Mouse (Mus musculus) midbrain, postnatal 0 days (tissue): ENCODE measurements around the gene Phf19. TPM values are rescaled to one million over a fixed set of nuclear protein-coding genes. Genes with fewer than 3 reads are reported as not detected.

Source experiments
- ATAC-seq: fragments of 200-750 bp; cut with Nextera tagmentation; 2 replicates; pipeline ENCODE4 v1.8.0; 2017; ENCODE audit warnings: moderate number of reproducible peaks, mild to moderate bottlenecking, moderate TSS enrichment, moderate library complexity; ENCODE audit not compliant: low FRiP score
- DNase-seq: peaks from one replicate; pipeline ENCODE4 v3.0.0-alpha.2; 2015; ENCODE audit warnings: low spot score
- H3K27ac ChIP-seq: fragments of 300-500 bp; sonication (generic); 2 replicates; pipeline ENCODE4 v1.5.1; 2014; ENCODE audit warnings: low read depth, mild to moderate bottlenecking, low read length, mixed read lengths
- H3K27me3 ChIP-seq: fragments of 300-500 bp; sonication (generic); 2 replicates; pipeline ENCODE4 v1.6.1; 2014; ENCODE audit warnings: low read length, control low read depth, mixed read lengths; ENCODE audit not compliant: insufficient read depth
- H3K36me3 ChIP-seq: fragments of 300-500 bp; sonication (generic); 2 replicates; pipeline ENCODE4 v1.6.1; 2014; ENCODE audit warnings: low read length, control low read depth, mixed read lengths; ENCODE audit not compliant: insufficient read depth
- H3K4me1 ChIP-seq: fragments of 300-500 bp; sonication (generic); 2 replicates; pipeline ENCODE4 v1.6.1; 2014; ENCODE audit warnings: mild to moderate bottlenecking, control low read depth, antibody characterized with exemption, low read length, mixed read lengths; ENCODE audit not compliant: insufficient read depth
- H3K4me2 ChIP-seq: fragments of 300-500 bp; sonication (generic); 2 replicates; pipeline ENCODE4 v1.6.1; 2014; ENCODE audit warnings: low read depth, mild to moderate bottlenecking, low read length, mixed read lengths; ENCODE audit not compliant: poor library complexity, severe bottlenecking
- H3K4me3 ChIP-seq: fragments of 300-500 bp; sonication (generic); 2 replicates; pipeline ENCODE4 v1.5.1; 2014; ENCODE audit warnings: low read depth, mild to moderate bottlenecking, low read length, moderate library complexity
- H3K9ac ChIP-seq: fragments of 300-500 bp; sonication (generic); replicated peaks from 2 replicates; pipeline ENCODE4 v1.6.1; 2014; ENCODE audit warnings: mild to moderate bottlenecking, low read length, moderate library complexity, mixed read lengths; ENCODE audit not compliant: poor library complexity, severe bottlenecking
- H3K9me3 ChIP-seq: fragments of 300-500 bp; sonication (generic); 2 replicates; pipeline ENCODE4 v1.6.1; 2016; ENCODE audit warnings: low read length, control low read depth
- CTCF ChIP-seq: IDR thresholded peaks from 2 replicates; pipeline ENCODE4 v1.5.1; 2016; ENCODE audit warnings: antibody characterized with exemption, mild to moderate bottlenecking
- WGBS: fragments of 180-500 bp; shearing (Covaris S2); extraction: QIAGEN DNeasy Blood & Tissue Kit; methylation state at CpG from one replicate; pipeline ENCODE4 v1.1.7; 2014; 5-methylcytosine and 5-hydroxymethylcytosine counted together
- polyA plus RNA-seq: library from polyadenylated mRNA; unstranded; fragments of >200 nt; fragmentation: Nextera tagmentation; extraction: Ambion mirVana; gene quantifications from 2 replicates; pipeline ENCODE4 v1.2.1, GENCODE M21; 2015
- total RNA-seq: library from RNA; depleted of rRNA; stranded (reverse); fragments of >200 nt; gene quantifications from 2 replicates; pipeline ENCODE4 v1.2.3, GENCODE M21; 2014; rRNA removed

The Phf19 gene
- total RNA-seq = 2.1 and 2.5 TPM in 2 replicates
- 1.3 and 1.8 TPM in 2 replicates for polyA plus RNA-seq

DNA sequence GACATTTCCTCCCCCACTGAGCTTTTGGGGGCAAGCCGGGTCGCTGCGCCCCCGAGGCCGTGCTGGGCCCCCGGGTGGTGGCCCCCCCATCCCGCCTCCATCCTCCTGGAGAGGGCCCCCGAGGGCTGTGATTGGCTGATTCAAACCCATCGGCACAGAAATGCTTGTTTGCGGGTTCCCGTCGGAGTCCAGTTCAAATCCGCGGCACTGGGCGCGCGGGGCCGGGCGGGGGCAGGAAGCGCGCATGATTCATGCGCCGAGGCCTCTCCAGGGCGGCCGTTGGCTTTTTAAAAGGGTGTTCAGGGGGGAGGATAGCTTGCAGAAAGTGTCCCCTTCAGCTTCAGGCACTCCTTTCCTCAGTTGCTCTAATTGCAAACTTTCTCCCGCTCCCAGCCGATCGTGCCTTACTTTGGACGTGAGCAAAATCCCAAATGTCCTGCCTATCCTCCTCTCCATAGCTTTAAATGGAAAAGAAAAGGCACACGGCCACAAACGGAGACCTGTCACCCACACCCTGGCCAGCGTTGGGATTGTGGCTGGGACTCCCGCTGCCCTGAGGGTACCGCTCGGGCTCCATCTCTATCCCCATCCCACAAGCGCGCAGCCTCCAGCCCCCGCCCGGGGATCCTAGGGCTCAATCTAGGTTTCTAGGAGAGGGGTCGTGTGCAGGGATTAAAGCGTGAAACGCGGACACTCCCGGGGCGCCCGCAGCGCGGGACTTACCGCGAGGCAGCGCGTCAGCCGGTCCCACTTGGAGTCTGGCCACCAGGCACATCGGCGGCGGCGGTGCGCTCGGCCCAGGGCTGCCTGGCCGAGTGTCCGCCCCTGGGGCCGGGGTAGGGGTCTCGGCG lies at the start of gene Phf19:
Gene Phf19, minus strand, starts transcription at position 809 of the 851 bp plus-strand sequence.
- no peak within 1 kb of the TSS for H3K27ac ChIP-seq

DNA sequence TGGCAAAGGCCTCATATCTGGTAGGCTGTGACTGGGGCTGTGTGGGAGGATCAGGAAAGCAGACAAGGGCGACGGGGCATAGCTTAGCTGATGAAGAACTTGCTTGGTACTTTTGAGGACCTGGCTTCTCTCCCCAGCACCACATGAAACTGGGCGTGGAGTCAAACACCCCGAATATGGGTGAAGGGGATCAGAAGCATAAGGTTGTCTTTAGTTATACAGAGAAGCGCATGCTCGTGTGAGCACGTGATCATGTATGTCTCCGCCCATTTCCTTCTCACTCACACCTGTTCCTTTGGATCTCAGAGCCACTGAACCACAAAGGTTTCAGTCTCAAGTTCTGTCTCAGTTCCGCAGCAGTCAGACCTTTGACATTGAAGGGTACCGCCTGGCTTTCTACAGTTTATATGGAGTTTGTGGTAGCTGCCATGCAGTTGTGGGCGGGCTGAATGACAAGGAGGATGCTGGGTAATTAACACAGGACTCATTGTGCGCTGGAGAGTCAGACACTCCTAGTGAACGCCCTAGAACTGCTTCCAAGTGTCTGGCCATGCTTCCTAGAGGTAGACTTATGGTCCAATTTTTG lies 49.6 kb upstream of the Phf19 start:
- Histone ChIP-seq H3K27ac (no peak overlapping the region), H3K4me1 (no peaks in the 10 kb centered on the region), H3K36me3 (no peaks in the 10 kb centered on the region), H3K4me2 (no peak overlapping the region), H3K27me3 (no peaks in the 10 kb centered on the region), H3K9me3 (no peaks in the 10 kb centered on the region), H3K4me3 (no peak overlapping the region), H3K9ac (no peak overlapping the region)
- WGBS = 84% methylated on average over 13 of the region's 13 CpGs
- no peak for DNase-seq
- no peak for ATAC-seq
- no peak for TF ChIP-seq CTCF

More for the DNA sequence above, at the start of gene Phf19:
- Histone ChIP-seq H3K27me3 (0 out of 2 replicates have a peak, but pooled peaks cover 6% of the 10 kb centered on the region), H3K4me2 (peak within 1 kb of the TSS; percentile 97), H3K4me1 (peaks cover 3% of the 10 kb centered on the region; the same call in 1 of the 2 replicates), H3K9ac (peak within 1 kb of the TSS; percentile 59), H3K36me3 (no peaks in the 10 kb centered on the region), H3K9me3 (no peaks in the 10 kb centered on the region), H3K4me3 (peak within 1 kb of the TSS; percentile 54)
- no peak for TF ChIP-seq CTCF
- WGBS = 1% methylated on average over 55 of the region's 64 CpGs
- DNase-seq = peak; percentile 14
- ATAC-seq = peak; percentile 47

DNA sequence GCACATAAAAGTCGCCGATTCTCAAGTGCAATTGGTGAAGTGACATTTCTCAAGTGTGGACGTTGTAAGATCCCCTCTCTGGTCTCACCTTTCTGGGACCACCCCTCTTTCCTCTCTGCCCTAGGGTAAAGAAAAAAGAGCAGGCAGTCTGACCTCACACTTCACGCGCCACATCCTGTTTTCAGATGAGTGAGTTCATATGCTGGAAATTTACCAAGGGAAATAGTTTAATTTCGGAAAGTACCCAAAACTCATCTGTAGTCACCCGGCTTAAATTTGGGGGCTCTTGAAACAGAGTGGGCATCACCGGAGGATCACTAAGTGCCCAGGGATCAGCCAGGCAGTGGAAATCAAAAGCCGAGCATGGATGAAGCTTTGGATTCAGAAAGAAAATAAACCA lies 49.1 kb upstream of the Phf19 start:
- TF ChIP-seq CTCF = no peak
- 93% methylated on average over 9 of the region's 9 CpGs for WGBS
- Histone ChIP-seq H3K9me3 (no peaks in the 10 kb centered on the region), H3K36me3 (no peaks in the 10 kb centered on the region), H3K9ac (no peak overlapping the region), H3K27me3 (no peaks in the 10 kb centered on the region), H3K4me2 (no peak overlapping the region), H3K27ac (no peak overlapping the region), H3K4me1 (no peaks in the 10 kb centered on the region), H3K4me3 (no peak overlapping the region)
- DNase-seq (no peak), ATAC-seq (no peak)

DNA sequence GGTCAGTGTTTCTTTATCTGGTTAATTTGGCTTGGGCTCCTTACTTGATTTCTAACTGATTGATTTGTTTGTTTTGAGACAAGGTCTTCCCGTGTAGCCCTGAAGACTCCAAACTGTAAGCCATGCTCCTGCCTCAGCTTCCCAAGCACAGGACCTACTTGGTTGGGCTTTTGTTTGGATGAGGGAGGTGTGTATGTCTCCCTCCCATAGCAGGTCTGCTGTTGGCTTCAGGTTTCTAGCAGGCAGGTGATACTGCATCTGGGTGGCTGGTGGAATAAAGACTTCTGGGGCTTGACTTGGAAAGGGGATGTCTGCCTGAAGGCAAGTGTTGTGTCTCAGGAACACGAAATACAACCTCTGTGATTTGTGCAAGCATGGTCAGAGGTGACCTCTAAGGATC lies 48.4 kb upstream of the Phf19 start:
- H3K9me3 ChIP-seq = no peaks in the 10 kb centered on the region
- WGBS = 79% methylated on average over 2 of the region's 2 CpGs
- no peak for DNase-seq

DNA sequence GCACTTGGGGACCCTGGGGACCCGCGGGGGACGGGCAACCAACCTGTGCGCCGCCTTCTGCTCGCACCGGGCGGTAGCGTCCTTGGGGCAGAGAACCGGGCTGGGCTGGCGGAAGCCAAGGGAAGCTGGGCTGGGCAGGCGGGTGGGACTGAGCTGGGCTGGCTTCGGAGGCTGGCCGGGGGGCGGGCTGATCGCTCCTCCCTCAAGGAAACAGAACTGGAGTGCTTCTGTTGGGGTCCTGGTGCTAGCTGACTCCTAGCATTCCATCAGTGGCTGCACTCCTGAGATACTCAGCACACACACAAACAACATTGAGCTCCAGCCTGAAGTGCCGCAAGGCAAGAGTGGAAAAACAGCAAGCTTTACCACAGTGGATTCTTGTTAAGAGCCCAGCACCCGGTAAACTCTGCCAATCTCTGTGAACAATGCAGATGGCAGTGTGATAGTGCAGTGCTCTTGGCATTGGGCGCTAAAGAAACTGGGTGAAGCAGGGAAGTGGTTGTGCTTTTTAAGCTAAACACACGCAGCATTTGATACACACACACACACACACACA lies 47.7 kb upstream of the Phf19 start, which contains the start of gene Traf1:
Gene Traf1, minus strand, starts transcription at position 292 of the 556 bp plus-strand sequence.
- H3K36me3 ChIP-seq = no peaks in the 10 kb centered on the region
- H3K4me3 ChIP-seq = peak within 1 kb of the TSS; percentile 20; the same call in 1 of the 2 replicates
- H3K27ac ChIP-seq = no peak within 1 kb of the TSS
- no peaks in the 10 kb centered on the region for H3K4me1 ChIP-seq
- H3K4me2 ChIP-seq = peak within 1 kb of the TSS; percentile 45
- H3K9ac ChIP-seq = 0 out of 2 replicates have a peak within 1 kb of the TSS, but pooled peaks have one; percentile 33
- TF ChIP-seq CTCF = no peak
- 15% methylated on average over 20 of the region's 20 CpGs for WGBS
- no peaks in the 10 kb centered on the region for H3K9me3 ChIP-seq
- peak; percentile 27; the same call in 1 of the 2 replicates for ATAC-seq
- H3K27me3 ChIP-seq = no peaks in the 10 kb centered on the region
- no peak for DNase-seq

More for the DNA sequence above, 48.4 kb upstream of the Phf19 start:
- Histone ChIP-seq H3K27ac (no peak overlapping the region), H3K9ac (no peak overlapping the region), H3K4me2 (no peak overlapping the region), H3K27me3 (no peaks in the 10 kb centered on the region), H3K4me1 (no peaks in the 10 kb centered on the region), H3K4me3 (no peak overlapping the region), H3K36me3 (no peaks in the 10 kb centered on the region)
- ATAC-seq = no peak
- TF ChIP-seq CTCF = no peak
